Mouse (Mus musculus) heart, postnatal 36 days (tissue): Measurements from ENCODE around the gene Whrn. TPM values are rescaled to one million over a fixed set of nuclear protein-coding genes. Genes with fewer than 3 reads are reported as not detected.

Experiments
- DNase-seq, 2 experiments: peaks; one replicate each; pipeline ENCODE4 v3.0.0; 2021 to 2022
- intact Hi-C: fragments of 180-260 bp; cut with DNase I; formaldehyde crosslinking; loops from one replicate; pipeline ENCODE4 v1.15.1; 2025
- total RNA-seq, 2 experiments: library from RNA; stranded (reverse); gene quantifications; 2 replicates each; pipeline ENCODE4 v1.2.3; 2021

Whrn gene
- total RNA-seq, 2 experiments from 2014 or later = 26.3 to 33.2 TPM

- DNase-seq = peak; percentile 34 to 43
- intact Hi-C loops = loop anchor here (2.0 kb wide), 1 partner anchor 76 kb away; no protein-coding TSS in a partner anchor
These were observed 550 bp downstream of the Whrn start for GRCm38 (mm10) chr4:63494967-63495914.

DNA sequence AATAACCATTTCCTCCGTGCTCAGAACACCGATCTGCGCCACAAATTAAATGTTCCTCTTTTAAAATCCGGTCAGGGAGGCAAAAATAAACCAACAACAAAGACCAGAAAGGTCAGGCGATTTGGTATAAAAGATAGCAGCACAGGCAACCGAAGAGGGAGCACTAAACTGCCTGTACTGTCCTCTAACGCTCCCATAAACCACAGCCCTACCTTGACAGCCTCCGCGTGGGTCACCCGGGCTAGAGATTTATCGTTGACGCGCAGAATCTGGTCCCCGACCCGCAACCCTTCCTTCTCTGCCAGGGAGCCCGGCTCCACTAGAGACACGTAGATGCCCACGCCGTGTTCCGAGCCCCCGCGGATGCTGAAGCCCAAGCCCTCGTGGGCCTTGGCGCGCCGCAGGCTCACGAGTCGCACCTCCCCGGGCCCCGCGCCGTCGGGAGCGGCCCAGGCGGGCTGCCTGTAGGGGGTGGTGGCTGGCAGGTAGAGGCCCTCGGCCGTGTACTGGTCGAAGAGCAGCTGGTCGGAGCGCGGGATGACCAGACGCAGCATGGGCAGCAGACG, 1.3 kb downstream of the Whrn start:
- peak; percentile 4 to 15 for DNase-seq
- intact Hi-C loops = loop anchor here (2.0 kb wide), 1 partner anchor 76 kb away; no protein-coding TSS in a partner anchor

GRCm38 (mm10) chr4:63493351-63494121, 2.3 kb downstream of the Whrn start:
- no peak for DNase-seq
- intact Hi-C loops = loop anchor here (2.0 kb wide), 1 partner anchor 75 kb away; no protein-coding TSS in a partner anchor

- intact Hi-C loops = no loop called here
- no peak for DNase-seq
These were observed 4.3 kb downstream of the Whrn start for GRCm38 (mm10) chr4:63491521-63491920.

GRCm38 (mm10) chr4:63490146-63490545, 5.6 kb downstream of the Whrn start:
- intact Hi-C loops = no loop called here
- DNase-seq = no peak

GRCm38 (mm10) chr4:63489676-63490075, 6.1 kb downstream of the Whrn start:
- intact Hi-C loops = no loop called here
- no peak for DNase-seq

- intact Hi-C loops = no loop called here
- DNase-seq = no peak
These were observed 7.9 kb downstream of the Whrn start for GRCm38 (mm10) chr4:63487916-63488315.

DNA sequence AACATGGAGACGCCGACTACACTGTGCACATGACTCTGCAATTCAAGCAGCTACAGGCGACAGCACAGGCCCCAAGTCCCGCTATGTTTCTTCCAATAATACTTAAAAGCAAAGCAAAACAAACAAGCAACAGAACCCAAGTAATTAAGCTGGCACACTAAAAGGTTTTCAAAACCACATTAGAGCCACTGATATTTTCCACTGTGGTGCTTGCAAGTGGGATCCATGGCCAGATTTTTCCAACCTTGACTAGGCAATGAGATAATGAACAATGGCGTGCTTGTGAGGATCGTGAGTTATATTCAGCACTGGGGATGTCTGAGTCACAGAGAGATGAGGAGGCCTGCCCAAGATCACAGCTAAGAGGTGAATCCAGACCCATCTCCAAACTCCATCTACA, 8.5 kb downstream of the Whrn start:
- intact Hi-C loops = no loop called here

DNA sequence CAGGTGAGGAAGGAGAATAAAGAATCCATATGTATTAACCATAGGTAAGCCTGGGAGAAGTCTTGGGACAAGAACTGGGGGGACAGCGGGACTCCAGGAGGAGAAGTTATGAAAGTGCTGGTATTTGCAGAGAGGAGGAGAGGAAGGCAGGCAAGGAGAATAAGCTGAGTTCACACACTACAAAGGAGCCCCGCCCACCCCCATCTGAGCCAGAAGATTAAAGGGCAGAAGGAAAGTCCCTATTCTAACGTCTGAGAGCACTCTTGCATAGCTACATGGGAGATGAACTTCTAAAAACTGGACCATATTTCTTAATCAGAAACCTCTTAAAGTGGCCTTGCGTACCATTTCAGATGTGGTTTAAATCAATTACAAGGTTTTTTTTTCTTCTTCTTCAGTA, 9.3 kb downstream of the Whrn start:
- intact Hi-C loops = no loop called here
- DNase-seq = no peak

More for the DNA sequence above, 8.5 kb downstream of the Whrn start:
- DNase-seq = no peak

- DNase-seq = no peak
- intact Hi-C loops = loop anchor here (5.0 kb wide), 1 partner anchor 116 kb away; no protein-coding TSS in a partner anchor
These were observed 12.1 kb downstream of the Whrn start for GRCm38 (mm10) chr4:63483741-63484140.

DNA sequence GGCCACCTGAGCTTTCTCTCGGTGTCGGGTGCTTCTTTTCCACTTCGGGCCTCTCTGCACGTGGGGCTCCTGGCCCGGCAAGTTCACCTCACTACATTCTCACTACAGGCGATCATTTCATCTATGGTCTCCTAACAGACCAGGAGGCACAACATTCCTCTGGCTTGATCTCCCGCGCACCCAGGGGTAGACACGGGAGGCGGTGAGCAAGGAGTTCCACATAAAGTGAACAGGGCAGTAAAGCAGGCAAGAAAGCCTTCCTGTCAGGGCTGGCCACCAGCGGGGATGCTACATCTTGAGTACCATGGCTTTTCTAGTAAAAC, 15.0 kb downstream of the Whrn start:
- no peak for DNase-seq
- intact Hi-C loops = loop anchor here (5.0 kb wide), 1 partner anchor 114 kb away; no protein-coding TSS in a partner anchor

- intact Hi-C loops = loop anchor here (5.0 kb wide), 1 partner anchor 113 kb away; no protein-coding TSS in a partner anchor
- peak; percentile 47 to 56 for DNase-seq
These were observed 15.5 kb downstream of the Whrn start for GRCm38 (mm10) chr4:63480098-63480844.

- intact Hi-C loops = no loop called here
- no peak for DNase-seq
These were observed 17.8 kb downstream of the Whrn start for GRCm38 (mm10) chr4:63478036-63478435.

- DNase-seq = no peak
- intact Hi-C loops = no loop called here
These were observed 18.9 kb downstream of the Whrn start for GRCm38 (mm10) chr4:63476891-63477290.

- no peak for DNase-seq
- intact Hi-C loops = no loop called here
These were observed 20.6 kb downstream of the Whrn start for GRCm38 (mm10) chr4:63475208-63475607.

- intact Hi-C loops = no loop called here
- DNase-seq = no peak
These were observed 21.4 kb downstream of the Whrn start for GRCm38 (mm10) chr4:63474439-63474838.

- DNase-seq = no peak
- intact Hi-C loops = no loop called here
These were observed 28.5 kb downstream of the Whrn start for GRCm38 (mm10) chr4:63467338-63467737.

GRCm38 (mm10) chr4:63466192-63466591, 29.6 kb downstream of the Whrn start:
- intact Hi-C loops = no loop called here
- no peak for DNase-seq

- intact Hi-C loops = no loop called here
- DNase-seq = no peak
These were observed 34.8 kb downstream of the Whrn start for GRCm38 (mm10) chr4:63460876-63461525.
